Mouse (Mus musculus) E14TG2a.4 (cell line): ENCODE measurements at regions not wholly inside any gene's neighbourhood (a gene's known extent, or its start where the extent isn't known, plus 50 kb on each side); places are given as distances from the start of the nearest gene placed in this dataset.

ENCODE experiments used
- CTCF ChIP-seq: conservative IDR thresholded peaks from 2 replicates; pipeline ENCODE4 v1.5.1; 2014; ENCODE audit warnings: low read length
- NANOG ChIP-seq: IDR thresholded peaks from 2 replicates; pipeline ENCODE4 v1.6.1; 2014; ENCODE audit warnings: borderline replicate concordance, low read length, mixed read lengths

DNA sequence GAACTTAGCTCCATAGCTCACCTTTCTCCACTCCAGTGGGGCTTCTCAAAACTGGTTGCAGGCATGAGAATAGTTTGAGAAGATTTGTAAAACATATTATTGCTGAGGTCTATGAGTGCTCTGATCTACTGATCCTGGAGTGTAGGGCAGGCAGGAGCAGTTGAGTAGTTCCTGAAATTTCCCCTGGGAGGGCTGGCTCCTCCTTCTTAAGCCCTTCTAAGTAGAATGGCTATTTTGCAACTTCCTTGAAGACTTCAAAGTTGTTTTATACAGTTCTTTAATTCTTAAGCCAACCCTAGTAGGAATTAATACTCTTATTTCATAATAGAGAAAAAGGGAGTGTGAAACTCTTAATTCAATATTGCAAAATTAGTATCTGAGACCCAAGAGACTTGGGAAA, 133.3 kb downstream of the Ptger3 start:
- TF ChIP-seq CTCF = no peak
- TF ChIP-seq NANOG = no peak
